Mouse (Mus musculus): ENCODE results near the gene Hist1h1d. TPM values are rescaled to one million over a fixed set of nuclear protein-coding genes. Genes with fewer than 3 reads are reported as not detected.
"Not testable (repeated sequence)": the region's sequence is repeated elsewhere in the genome, so short reads cannot be mapped to it uniquely, and the experiment has no call there.

Hist1h1d gene
- polyA plus RNA-seq, 1 experiment, result 0.14 TPM

DNA sequence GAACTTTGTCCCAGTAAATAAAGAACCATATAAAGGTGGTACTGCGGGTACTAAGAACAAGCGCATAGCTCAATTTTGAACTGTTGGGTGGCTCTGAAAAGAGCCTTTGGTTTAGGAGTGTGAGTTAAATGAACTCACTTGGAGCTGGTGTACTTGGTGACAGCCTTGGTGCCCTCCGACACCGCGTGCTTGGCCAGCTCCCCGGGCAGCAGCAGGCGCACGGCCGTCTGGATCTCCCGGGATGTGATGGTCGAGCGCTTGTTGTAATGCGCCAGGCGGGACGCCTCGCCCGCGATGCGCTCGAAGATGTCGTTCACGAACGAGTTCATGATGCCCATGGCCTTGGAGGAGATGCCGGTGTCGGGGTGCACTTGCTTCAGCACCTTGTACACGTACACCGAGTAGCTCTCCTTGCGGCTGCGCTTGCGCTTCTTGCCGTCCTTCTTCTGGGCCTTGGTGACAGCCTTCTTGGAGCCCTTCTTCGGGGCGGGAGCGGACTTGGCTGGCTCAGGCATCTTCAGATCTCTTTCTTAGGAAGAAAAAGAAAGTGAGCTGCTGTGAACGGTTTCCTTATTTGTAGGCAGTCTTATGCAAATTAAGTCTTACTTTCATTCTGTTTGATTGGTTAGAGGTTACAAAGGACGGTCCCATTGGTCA, 32.5 kb downstream of the Hist1h1d start:
- peak; percentile 77 to 95 for DNase-seq (ENCODE audit: extremely low spot score in 1 of 2, low spot score in 1 of 2)

DNA sequence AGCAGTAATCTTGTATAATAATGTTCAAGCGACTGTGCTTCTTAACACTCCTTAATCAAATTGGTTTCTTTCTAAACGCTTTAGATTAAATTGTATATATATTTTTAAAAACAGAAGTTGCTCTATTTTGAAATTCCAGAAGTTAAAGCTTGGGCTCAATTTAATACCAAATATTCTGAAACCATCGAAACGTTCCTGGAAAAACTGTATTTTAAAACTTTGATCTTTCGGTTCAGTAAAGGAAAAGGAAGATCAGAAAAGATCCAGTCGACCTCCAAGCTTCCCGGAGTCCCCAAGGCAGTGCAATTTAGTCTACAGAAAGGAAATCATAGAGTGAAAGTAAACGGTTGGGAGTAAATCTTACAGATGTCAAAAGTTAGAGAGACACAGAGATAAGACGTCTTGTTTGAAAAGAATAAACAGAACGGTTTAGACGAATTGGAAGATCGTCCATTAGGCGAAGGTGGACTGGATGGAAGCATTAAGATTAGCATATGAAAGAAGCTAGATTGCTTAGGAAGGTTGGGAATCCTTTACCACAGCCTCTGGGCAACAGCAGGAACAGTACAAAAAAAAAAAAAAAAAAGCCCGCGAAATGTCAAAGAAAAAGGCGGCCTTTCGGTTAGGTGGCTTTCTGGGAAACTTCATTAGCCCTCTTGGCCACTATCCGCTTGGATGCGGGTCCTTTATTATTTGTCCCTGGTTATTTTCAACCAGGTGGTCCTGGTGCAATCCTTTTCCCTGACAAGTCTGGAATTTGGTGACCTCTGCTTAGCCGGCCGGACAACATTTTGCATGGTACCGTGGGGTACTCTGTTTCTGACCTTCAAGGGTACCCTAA, 33.3 kb downstream of the Hist1h1d start:
- DNase-seq (ENCODE audit: extremely low spot score in 1 of 2, low spot score in 1 of 2), result no peak

DNA sequence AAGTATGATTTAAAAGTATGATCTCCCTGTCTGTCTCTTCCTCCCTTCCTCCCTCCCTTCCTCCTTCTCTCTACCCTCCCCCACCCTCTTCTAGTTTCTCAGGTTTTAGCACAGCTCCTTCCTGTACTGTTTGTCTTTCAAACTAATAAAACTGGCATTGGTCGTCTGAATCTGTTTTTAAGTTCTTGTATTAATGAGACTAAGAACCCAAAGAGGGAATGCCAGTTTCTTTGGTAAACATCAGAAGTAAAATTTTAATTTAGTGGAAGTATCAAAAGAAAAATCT, 33.8 kb downstream of the Hist1h1d start:
- no peak for DNase-seq (ENCODE audit: extremely low spot score in 1 of 2, low spot score in 1 of 2)

DNA sequence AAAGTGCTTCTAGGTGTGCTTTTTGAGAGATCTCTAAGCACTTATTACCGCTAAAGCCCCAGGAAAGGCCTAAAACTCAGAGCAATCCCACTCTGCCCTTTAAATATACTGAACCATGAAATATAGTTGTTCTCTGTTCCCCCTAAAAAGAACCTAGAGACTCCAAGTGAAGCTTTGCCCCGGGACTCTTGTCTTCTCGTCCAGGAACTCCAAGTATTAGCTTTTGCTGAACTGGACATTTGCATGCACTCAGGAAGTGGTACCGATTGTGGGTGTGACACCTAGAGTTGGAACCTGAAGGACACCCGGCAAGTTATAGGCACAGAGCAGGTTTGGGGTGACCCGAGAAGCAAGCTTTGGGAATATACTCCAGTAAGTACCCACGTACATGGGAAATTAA, 38.1 kb downstream of the Hist1h1d start:
- DNase-seq (ENCODE audit: extremely low spot score in 1 of 2, low spot score in 1 of 2), result no peak

DNA sequence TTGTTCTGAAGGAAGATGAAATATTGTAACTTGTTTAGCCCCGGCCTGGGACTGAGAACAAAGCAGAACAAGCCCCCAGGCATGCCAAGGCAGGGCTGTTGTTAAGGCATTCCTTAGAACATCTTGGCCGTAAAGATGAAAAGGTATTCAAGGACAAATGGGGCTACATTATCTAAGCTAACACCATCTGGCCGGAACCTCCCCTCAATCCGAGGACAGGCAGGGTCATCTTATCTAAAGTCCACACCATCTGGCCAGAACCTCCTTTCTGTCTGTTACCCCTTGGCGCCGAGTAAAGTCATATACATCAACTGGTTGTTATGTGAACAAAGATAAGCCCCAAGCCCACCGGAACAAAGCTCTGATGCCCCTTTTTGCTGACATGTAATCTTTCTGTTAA, 38.8 kb downstream of the Hist1h1d start:
- DNase-seq (ENCODE audit: extremely low spot score in 1 of 2, low spot score in 1 of 2), result not testable (repeated sequence)

DNA sequence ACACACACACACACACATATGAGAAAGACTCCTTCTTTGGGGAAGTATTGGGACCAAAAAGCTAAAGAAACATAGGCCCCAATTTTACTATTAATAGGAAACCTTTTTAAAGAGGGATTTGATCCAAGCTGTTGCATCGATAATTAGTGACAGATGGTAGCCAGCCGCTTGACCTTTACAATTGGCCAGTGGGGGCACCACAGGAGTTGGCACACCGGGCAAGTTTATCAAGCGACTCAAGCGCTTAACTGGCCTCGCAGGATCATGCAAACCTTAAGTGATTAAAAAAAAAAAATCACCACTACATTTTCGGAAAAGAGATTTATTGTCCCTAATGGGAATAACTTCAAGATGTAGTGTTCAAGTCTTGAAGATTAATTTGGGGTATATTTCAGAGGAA, 39.6 kb downstream of the Hist1h1d start:
- DNase-seq (ENCODE audit: extremely low spot score in 1 of 2, low spot score in 1 of 2), result no peak

DNA sequence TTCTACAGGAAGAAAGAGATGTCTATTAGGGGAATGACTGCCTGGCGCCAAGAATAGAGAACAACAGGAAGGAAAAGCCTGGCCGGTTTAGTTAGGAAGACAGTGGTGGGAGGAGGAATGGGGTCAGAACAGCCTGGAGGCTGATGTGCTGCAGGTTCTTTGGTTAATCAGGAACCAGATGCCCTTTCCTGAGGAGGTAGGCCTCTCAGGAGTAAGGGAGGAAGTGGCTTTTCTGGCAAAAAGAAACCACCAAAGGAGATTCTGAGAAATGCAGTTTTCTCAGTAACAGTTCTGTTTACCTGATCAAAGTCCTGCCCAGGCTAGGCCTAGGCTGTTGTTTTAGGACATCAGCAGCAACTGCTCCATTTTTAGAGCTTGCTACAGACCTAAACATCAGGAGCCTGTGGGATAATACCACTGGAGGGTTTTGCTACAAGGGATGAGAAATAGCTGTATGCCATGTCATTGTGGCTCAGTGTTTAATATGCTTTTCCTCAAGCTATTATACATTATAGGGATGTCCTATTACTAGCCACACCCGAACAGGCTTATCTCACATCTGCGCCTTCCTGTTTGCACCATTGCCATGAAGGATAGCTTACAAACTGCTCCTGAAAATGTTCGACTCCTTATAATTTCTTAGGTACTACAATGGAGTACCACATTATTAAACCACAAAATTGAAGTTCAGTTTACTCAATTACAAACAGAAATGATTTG, 40.1 kb downstream of the Hist1h1d start:
- no peak for DNase-seq (ENCODE audit: extremely low spot score in 1 of 2, low spot score in 1 of 2)

DNA sequence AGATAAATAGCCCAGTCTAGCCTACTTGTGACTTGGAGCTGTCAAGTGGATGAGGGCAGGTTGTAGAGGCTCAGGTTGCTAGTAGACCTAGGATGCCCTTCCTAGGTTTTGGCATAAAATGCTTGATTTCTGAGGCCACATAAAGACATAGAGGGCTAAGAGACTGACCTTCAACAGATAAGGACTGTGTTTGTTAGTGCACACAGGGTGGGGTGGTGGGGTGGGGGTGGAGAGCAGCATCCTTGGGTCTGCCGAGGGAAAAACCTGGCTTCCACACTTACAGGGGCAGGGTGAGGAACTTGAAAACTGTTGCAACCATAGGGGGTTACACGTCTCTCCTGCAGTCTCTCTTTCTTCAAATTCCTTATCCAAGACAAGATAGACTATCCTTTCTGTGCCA, 42.1 kb downstream of the Hist1h1d start:
- DNase-seq (ENCODE audit: extremely low spot score in 1 of 2, low spot score in 1 of 2), result no peak

DNA sequence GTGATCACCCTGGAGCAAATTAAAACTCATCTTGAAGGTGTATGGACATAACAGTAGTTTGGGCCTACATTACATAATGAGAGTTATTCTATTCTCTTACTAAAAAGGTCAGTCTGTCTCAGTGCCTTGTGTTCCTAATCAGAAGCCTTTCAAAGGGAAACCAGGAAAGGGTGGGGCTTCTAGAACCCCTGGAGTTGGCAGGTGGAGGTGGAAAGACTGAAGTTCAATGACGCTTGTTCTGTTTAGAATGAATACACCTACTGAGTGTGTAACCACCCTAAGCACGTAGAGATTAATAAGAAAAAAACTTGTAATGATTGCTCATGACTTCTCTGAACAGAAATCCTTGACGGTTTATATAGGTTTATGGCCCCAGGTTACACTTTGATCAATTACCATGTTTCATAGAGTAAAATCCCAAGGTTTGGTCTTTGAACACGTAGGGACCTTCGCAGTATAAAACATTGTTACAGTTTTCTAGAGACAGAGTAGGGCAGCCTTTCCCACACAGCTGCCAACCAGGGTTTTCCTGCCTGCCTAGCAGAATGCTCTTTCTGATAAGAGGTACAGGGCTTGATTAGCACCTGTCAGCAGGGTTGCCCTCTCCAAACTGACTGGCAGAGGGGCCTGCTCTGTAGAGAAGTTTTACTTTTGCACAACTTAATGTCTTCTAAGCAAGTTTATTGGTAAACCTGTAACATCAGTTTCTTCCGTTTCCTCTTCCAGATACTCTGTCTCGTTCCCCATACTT, 42.7 kb downstream of the Hist1h1d start:
- DNase-seq (ENCODE audit: extremely low spot score in 1 of 2, low spot score in 1 of 2), result no peak

DNA sequence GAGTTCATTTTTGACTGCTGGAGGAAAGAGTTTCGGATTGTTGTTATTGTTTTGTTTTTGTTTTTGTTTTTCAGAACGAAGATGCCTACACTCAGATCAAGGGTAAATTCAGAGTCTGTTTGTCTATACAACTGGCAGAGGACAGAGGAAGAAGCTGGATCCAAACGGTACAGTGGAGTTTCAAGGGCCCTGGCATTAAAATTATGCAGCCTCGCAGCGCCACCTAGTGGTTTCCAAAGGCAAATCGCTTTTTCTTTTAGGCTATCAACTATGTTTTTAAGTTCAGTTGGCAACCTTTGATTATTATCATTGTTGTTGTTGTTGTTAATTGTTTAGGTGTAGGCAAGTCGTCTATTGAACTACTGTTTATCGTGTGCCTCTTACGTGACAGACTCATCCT, 44.9 kb downstream of the Hist1h1d start:
- DNase-seq (ENCODE audit: extremely low spot score in 1 of 2, low spot score in 1 of 2), result peak in 1 of 2 experiments; percentile 86

DNA sequence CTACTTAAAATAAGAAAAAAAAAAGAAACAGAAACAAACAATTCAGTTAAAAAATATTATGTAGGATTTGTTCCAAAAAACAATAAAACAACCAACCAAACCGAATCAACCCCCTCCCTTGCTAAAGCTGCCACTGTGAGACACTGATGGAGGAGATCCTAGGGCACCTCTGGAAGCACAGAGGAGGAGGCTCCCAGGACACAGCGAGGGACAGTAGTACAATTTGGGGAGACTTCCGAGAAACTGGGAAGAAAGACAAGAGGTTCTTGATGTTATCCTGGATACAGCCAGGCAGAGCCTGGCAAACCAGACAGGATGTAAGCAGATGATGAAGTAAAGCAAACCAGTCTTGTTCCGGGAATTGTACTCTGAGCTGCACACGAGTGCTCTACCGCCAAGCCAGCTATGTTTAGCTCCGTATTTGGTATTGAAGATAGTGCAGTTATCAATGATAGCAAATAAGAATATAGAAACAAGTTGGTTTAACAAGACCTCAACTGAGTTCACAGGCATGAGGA, 50.2 kb downstream of the Hist1h1d start:
- DNase-seq (ENCODE audit: extremely low spot score in 1 of 2, low spot score in 1 of 2), result no peak

DNA sequence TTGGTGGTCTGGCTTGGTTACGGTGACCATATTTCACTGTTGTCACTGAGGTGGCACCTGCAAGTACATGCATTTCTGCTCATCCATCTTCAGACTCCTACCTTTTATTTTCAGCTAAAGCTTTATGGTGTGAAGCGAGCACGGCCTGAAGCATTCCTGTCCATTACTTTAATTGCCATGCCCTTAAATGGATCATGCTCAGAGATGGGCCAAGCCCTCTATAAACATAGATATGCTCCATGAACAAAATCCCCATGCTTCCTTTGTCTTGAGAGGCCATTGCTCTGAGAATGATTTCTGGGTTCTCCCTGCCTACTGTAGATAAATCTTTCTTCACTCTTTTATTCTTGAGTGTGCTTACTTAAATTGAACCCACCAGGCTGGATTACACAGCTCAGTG, 51.4 kb downstream of the Hist1h1d start:
- no peak for DNase-seq (ENCODE audit: extremely low spot score in 1 of 2, low spot score in 1 of 2)

DNA sequence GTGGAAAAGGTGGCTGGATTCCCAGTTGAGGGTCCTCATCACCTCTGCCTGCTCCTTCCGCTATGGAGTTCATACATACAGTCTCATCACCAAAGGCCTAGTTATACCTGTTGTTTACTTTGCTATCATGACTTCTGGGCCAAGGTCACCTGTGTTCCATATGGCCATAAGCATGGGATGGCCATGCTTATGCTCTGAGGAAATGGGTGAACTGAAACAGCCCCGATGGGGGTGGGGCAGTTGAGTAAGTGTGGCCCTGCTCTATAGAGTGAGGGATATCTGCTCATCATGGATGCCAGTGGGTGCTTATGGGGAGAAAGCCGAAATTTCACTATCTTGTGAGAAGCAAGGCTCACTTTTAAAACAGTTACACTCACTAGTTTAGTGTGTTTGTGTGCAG, 52.0 kb downstream of the Hist1h1d start:
- no peak for DNase-seq (ENCODE audit: extremely low spot score in 1 of 2, low spot score in 1 of 2)

DNA sequence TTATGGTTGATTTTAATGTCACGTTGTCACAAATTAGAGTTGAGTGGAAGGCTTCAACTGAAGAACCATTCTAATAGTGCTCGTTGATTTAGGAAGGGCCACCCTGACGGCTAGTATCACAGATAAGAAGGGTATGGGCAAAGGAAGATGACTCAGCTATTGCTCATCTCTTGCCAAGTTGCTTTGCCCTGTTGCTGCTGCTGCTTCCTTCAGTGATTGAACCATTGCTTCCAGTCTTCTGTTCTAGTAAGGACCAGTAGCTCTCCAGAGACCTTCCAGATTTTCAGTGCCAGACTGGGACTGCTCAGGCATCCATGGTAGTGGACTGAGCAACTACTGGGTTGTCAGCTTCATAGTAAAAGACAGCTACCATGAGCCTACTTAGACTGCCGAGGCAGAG, 56.1 kb downstream of the Hist1h1d start:
- no peak for DNase-seq (ENCODE audit: extremely low spot score in 1 of 2, low spot score in 1 of 2)

DNA sequence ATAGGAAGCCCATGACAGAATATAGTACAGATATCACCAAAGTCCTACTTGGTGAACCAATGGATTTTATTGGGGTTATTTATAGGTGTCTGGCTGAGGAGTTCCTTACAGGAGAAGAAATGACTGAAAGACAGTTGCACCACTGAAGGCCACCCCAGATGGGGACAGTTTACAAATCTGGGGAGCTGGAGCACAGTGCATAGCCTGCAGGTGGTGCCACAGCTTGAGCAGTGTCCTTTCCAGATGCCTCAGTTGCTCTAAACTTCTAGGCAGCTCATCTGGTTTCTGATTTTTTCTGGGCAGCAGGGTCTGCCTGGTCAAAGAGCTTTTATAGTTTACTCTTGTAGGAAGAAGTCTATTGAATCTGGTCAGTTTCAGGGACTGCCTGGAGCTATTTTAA, 56.8 kb downstream of the Hist1h1d start:
- no peak for DNase-seq (ENCODE audit: extremely low spot score in 1 of 2, low spot score in 1 of 2)

Other genes with a start within 250 kb of the Hist1h1d start
- gene Zfp322a, start 184.1 kb upstream of the Hist1h1d start, polyA plus RNA-seq (2012; rRNA removed), result 16.4 and 18.5 TPM in 2 replicates
- gene Abt1, start 129.4 kb upstream of the Hist1h1d start, polyA plus RNA-seq (2012; rRNA removed), result 7.6 TPM in 2 replicates
- 0.06 and 0.13 TPM in 2 replicates for gene Btn1a1, start 87.4 kb upstream of the Hist1h1d start, polyA plus RNA-seq (2012; rRNA removed)
- gene Btn2a2, start 64.4 kb upstream of the Hist1h1d start, polyA plus RNA-seq (2012; rRNA removed), result 0.38 and 0.46 TPM in 2 replicates
- 26.6 and 33.5 TPM in 2 replicates for gene Hist1h4h, start 22.2 kb upstream of the Hist1h1d start, polyA plus RNA-seq (2012; rRNA removed)
- gene Hist1h2af, start 19.4 kb upstream of the Hist1h1d start, polyA plus RNA-seq (2012; rRNA removed), result 3.9 and 9.2 TPM in 2 replicates
- 0.46 and 0.82 TPM in 2 replicates for gene Hist1h3g, start 17.8 kb upstream of the Hist1h1d start, polyA plus RNA-seq (2012; rRNA removed)
- gene Hist1h2bh, start 9.9 kb upstream of the Hist1h1d start, polyA plus RNA-seq (2012; rRNA removed), result 0.15 and 0.44 TPM in 2 replicates
- gene Hist1h3f, start 9.2 kb upstream of the Hist1h1d start, polyA plus RNA-seq (2012; rRNA removed), result 0.22 and 0.59 TPM in 2 replicates
- 2.8 and 3.7 TPM in 2 replicates for gene Hist1h4f, start 1.6 kb upstream of the Hist1h1d start, polyA plus RNA-seq (2012; rRNA removed)
- 2.2 and 3.3 TPM in 2 replicates for gene Hist1h3e, start 9.1 kb downstream of the Hist1h1d start, polyA plus RNA-seq (2012; rRNA removed)
- gene Hist1h2ae, start 18.0 kb downstream of the Hist1h1d start, polyA plus RNA-seq (2012; rRNA removed), result 0.56 and 1.7 TPM in 2 replicates
- 9.7 and 10.4 TPM in 2 replicates for gene Hist1h2bg, start 18.1 kb downstream of the Hist1h1d start, polyA plus RNA-seq (2012; rRNA removed)
- gene Hist1h2bf, start 20.9 kb downstream of the Hist1h1d start, polyA plus RNA-seq (2012; rRNA removed), result 0.80 and 1.6 TPM in 2 replicates
- gene Hist1h2ad, start 21.1 kb downstream of the Hist1h1d start, polyA plus RNA-seq (2012; rRNA removed), result 1.6 and 1.9 TPM in 2 replicates
- 2.8 and 3.4 TPM in 2 replicates for gene Hist1h3d, start 22.5 kb downstream of the Hist1h1d start, polyA plus RNA-seq (2012; rRNA removed)
- 3.4 and 4.3 TPM in 2 replicates for gene Hist1h4d, start 28.3 kb downstream of the Hist1h1d start, polyA plus RNA-seq (2012; rRNA removed)
- gene Hist1h2be, start 67.9 kb downstream of the Hist1h1d start, polyA plus RNA-seq (2012; rRNA removed), result 4.3 and 4.7 TPM in 2 replicates
- 2.8 and 3.3 TPM in 2 replicates for gene Hist1h1e, start 69.3 kb downstream of the Hist1h1d start, polyA plus RNA-seq (2012; rRNA removed)
- 1.7 and 2.1 TPM in 2 replicates for gene Hist1h2ac, start 130.7 kb downstream of the Hist1h1d start, polyA plus RNA-seq (2012; rRNA removed)
- gene Hist1h2bc, start 130.9 kb downstream of the Hist1h1d start, polyA plus RNA-seq (2012; rRNA removed), result 154 and 172 TPM in 2 replicates
- not detected in 2 replicates for gene Hist1h1t, start 142.6 kb downstream of the Hist1h1d start, polyA plus RNA-seq (2012; rRNA removed)
- 3.1 and 3.3 TPM in 2 replicates for gene Hist1h4c, start 145.2 kb downstream of the Hist1h1d start, polyA plus RNA-seq (2012; rRNA removed)
- gene Hfe, start 157.6 kb downstream of the Hist1h1d start, polyA plus RNA-seq (2012; rRNA removed), result 3.8 and 4.4 TPM in 2 replicates
- gene Hist1h1c, start 185.5 kb downstream of the Hist1h1d start, polyA plus RNA-seq (2012; rRNA removed), result 40.7 and 52.1 TPM in 2 replicates
- gene Hist1h3c, start 192.3 kb downstream of the Hist1h1d start, polyA plus RNA-seq (2012; rRNA removed), result 0.24 and 0.46 TPM in 2 replicates
- gene Hist1h2bb, start 193.5 kb downstream of the Hist1h1d start, polyA plus RNA-seq (2012; rRNA removed), result 0.74 and 1.3 TPM in 2 replicates
- gene Hist1h2ab, start 197.9 kb downstream of the Hist1h1d start, polyA plus RNA-seq (2012; rRNA removed), result 0.82 and 2.8 TPM in 2 replicates
- gene Hist1h3b, start 199.0 kb downstream of the Hist1h1d start, polyA plus RNA-seq (2012; rRNA removed), result 0.76 and 1.1 TPM in 2 replicates
- 2.9 and 4.5 TPM in 2 replicates for gene Hist1h4b, start 203.8 kb downstream of the Hist1h1d start, polyA plus RNA-seq (2012; rRNA removed)
- 3.8 and 4.6 TPM in 2 replicates for gene Hist1h4a, start 208.0 kb downstream of the Hist1h1d start, polyA plus RNA-seq (2012; rRNA removed)
- 0.86 and 1.2 TPM in 2 replicates for gene Hist1h3a, start 209.1 kb downstream of the Hist1h1d start, polyA plus RNA-seq (2012; rRNA removed)
- 0.36 and 0.58 TPM in 2 replicates for gene Hist1h1a, start 210.4 kb downstream of the Hist1h1d start, polyA plus RNA-seq (2012; rRNA removed)
- 0.24 and 0.40 TPM in 2 replicates for gene Trim38, start 216.7 kb downstream of the Hist1h1d start, polyA plus RNA-seq (2012; rRNA removed)